Mouse (Mus musculus) heart, adult 2 months (tissue): ENCODE measurements around the gene Rer1. TPM values are rescaled to one million over a fixed set of nuclear protein-coding genes. Genes with fewer than 3 reads are reported as not detected.

ENCODE experiments used
- DNase-seq, 2 experiments: peaks; one replicate each; pipeline ENCODE4 v3.0.0; 2021
- H3K27ac ChIP-seq: fragments of 200-600 bp; 2 replicates; pipeline ENCODE4 v1.8.1; 2022
- H3K27me3 ChIP-seq: fragments of 200-500 bp; 2 replicates; pipeline ENCODE4 v1.6.1; 2012; ENCODE audit warnings: mild to moderate bottlenecking, low read length, inconsistent platforms, mixed read lengths; ENCODE audit not compliant: control insufficient read depth, insufficient read depth
- H3K36me3 ChIP-seq: fragments of 200-500 bp; 2 replicates; pipeline ENCODE4 v1.6.1; 2012; ENCODE audit warnings: low read length, inconsistent platforms; ENCODE audit not compliant: control insufficient read depth, insufficient read depth
- H3K4me1 ChIP-seq: fragments of 200-500 bp; 2 replicates; pipeline ENCODE4 v1.6.1; 2011; ENCODE audit warnings: low read length; ENCODE audit not compliant: control insufficient read depth, insufficient read depth
- H3K4me3 ChIP-seq: fragments of 200-600 bp; 2 replicates; pipeline ENCODE4 v1.8.1; 2022
- H3K79me2 ChIP-seq: fragments of 200-500 bp; replicated peaks from 2 replicates; pipeline ENCODE4 v1.6.1; 2012; ENCODE audit warnings: mild to moderate bottlenecking, inconsistent platforms, low read length, moderate library complexity, mixed read lengths; ENCODE audit not compliant: control insufficient read depth, insufficient read depth
- H3K9ac ChIP-seq: fragments of 200-500 bp; 2 replicates; pipeline ENCODE4 v1.6.1; 2012; ENCODE audit warnings: low read depth, mild to moderate bottlenecking, control low read depth, inconsistent platforms, low read length, mixed read lengths
- CTCF ChIP-seq: fragments of 200-600 bp; IDR thresholded peaks from 2 replicates; pipeline ENCODE4 v1.8.1; 2022; ENCODE audit warnings: antibody characterized with exemption, mild to moderate bottlenecking, moderate library complexity
- EP300 ChIP-seq: fragments of 200-500 bp; IDR thresholded peaks from 2 replicates; pipeline ENCODE4 v1.6.1; 2011; ENCODE audit warnings: low read depth, low read length, control low read depth; ENCODE audit not compliant: insufficient read depth
- POLR2A ChIP-seq: fragments of 200-500 bp; IDR thresholded peaks from 2 replicates; pipeline ENCODE4 v1.6.1; 2011; ENCODE audit warnings: mild to moderate bottlenecking, low read depth, low read length, control low read depth; ENCODE audit not compliant: insufficient read depth
- WGBS: fragments of 180-500 bp; shearing (Covaris S2); methylation state at CpG from one replicate; pipeline ENCODE4 v1.1.7; 2018; 5-methylcytosine and 5-hydroxymethylcytosine counted together
- intact Hi-C: fragments of 180-260 bp; cut with DNase I; formaldehyde crosslinking; loops from one replicate; pipeline ENCODE4 v1.15.1; 2025
- polyA plus RNA-seq: library from polyadenylated mRNA; depleted of rRNA; stranded (reverse); fragments of >200 nt; gene quantifications from 2 replicates; pipeline ENCODE4 v1.2.3, GENCODE M21; 2012
- total RNA-seq, 2 experiments: library from RNA; stranded (reverse); gene quantifications; 2 replicates each; pipeline ENCODE4 v1.2.3; 2021

Rer1 gene
- total and polyA plus RNA-seq, 3 experiments: 54.7 to 74.7 (median 67.6) TPM

GRCm38 (mm10) chr4:155093431-155094149 lies 7.4 kb upstream of the Rer1 start:
- Histone ChIP-seq H3K27me3 (no peaks in the 10 kb centered on the region), H3K9ac (no peak overlapping the region), H3K79me2 (no peaks in the 10 kb centered on the region), H3K27ac (no peak overlapping the region), H3K4me3 (no peak overlapping the region), H3K36me3 (no peaks in the 10 kb centered on the region), H3K4me1 (no peaks in the 10 kb centered on the region; the same call in 1 of the 2 replicates)
- no peak for TF ChIP-seq CTCF
- no peak for TF ChIP-seq EP300
- TF ChIP-seq POLR2A: no peak
- intact Hi-C loops: loop anchor here (2.0 kb wide), 1 partner anchor 35 kb away; no protein-coding TSS in a partner anchor
- WGBS: 54% methylated on average over 7 of the region's 7 CpGs
- no peak for DNase-seq

DNA sequence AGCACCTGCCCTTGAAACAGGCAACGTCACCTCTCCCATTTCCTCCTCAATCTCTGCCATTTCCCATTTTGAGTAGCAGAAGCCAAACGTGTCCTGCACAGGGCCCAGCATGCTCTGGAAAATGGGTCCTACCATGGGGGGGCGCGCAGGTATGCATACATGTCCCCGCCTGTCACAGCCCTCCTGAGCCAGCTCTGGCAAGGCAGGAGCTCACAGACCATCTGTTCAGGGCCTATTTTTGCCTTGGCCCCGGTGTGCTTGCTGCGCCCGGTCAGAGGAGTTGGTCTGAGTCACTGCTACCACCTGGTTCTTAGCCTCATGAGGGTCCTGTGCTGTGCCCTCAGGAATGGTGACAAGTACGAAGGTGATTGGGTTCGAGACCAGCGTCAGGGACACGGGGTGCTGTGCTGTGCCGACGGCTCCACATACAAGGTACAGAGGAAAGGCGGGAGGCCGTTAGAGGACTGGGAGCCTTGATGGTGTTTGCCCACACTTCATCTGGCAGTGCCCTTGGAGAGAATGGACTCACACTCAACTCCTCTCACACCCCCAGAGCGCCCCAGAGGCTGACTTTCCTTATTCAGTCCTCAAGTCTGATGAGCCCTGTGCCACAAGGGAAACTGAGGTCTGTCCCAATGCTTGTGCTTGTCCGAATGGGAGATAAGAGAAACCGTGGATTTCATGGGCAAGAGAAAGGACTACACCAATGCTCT lies 6.7 kb upstream of the Rer1 start:
- intact Hi-C loops: no loop called here
- no peak for TF ChIP-seq POLR2A
- TF ChIP-seq CTCF: no peak
- no peak for TF ChIP-seq EP300

GRCm38 (mm10) chr4:155090688-155091449 lies 4.7 kb upstream of the Rer1 start:
- WGBS: 89% methylated on average over 13 of the region's 13 CpGs
- H3K27ac ChIP-seq: no peak overlapping the region

More for the DNA sequence above, 6.7 kb upstream of the Rer1 start:
- Histone ChIP-seq H3K27ac (no peak overlapping the region), H3K4me1 (no peaks in the 10 kb centered on the region; the same call in 1 of the 2 replicates), H3K79me2 (no peaks in the 10 kb centered on the region), H3K4me3 (no peak overlapping the region), H3K36me3 (no peaks in the 10 kb centered on the region), H3K9ac (no peak overlapping the region), H3K27me3 (no peaks in the 10 kb centered on the region)
- DNase-seq: no peak
- WGBS: 91% methylated on average over 19 of the region's 19 CpGs

DNA sequence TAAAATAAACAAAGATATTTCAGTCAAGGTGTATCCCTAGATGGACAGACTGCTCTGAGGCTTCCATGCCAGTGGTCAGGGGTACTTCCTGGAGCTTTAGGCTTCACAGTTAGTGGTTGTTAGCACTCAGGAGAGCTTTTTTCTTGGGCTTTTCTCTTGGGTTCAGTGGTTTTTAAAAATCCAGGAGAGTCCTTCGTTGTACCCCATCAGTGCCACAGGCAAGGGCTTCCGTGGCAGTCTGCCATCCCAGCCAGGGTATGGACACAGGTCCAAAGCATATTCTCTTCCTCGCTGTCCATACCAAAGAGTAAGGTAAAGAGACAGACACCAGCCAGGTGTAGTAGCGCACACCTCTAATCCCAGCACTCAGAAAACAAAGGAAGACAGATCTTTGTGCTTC lies 4.0 kb upstream of the Rer1 start:
- Histone ChIP-seq H3K36me3 (no peaks in the 10 kb centered on the region), H3K4me1 (peaks cover 5% of the 10 kb centered on the region), H3K79me2 (peaks cover 3% of the 10 kb centered on the region), H3K27ac (no peak overlapping the region), H3K4me3 (no peak overlapping the region), H3K9ac (no peak overlapping the region), H3K27me3 (no peaks in the 10 kb centered on the region)
- DNase-seq: no peak
- no peak for TF ChIP-seq POLR2A
- no peak for TF ChIP-seq EP300
- no peak for TF ChIP-seq CTCF
- intact Hi-C loops: no loop called here
- 89% methylated on average over 4 of the region's 4 CpGs for WGBS

More at GRCm38 (mm10) chr4:155090688-155091449, 4.7 kb upstream of the Rer1 start:
- TF ChIP-seq CTCF (no peak), POLR2A (no peak), EP300 (no peak)
- no peaks in the 10 kb centered on the region for H3K27me3 ChIP-seq
- no peak for DNase-seq
- no peaks in the 10 kb centered on the region for H3K79me2 ChIP-seq
- H3K36me3 ChIP-seq: no peaks in the 10 kb centered on the region
- H3K9ac ChIP-seq: no peak overlapping the region
- no peak overlapping the region for H3K4me3 ChIP-seq
- H3K4me1 ChIP-seq: peaks cover 4% of the 10 kb centered on the region
- intact Hi-C loops: no loop called here

GRCm38 (mm10) chr4:155089241-155089640 lies 3.1 kb upstream of the Rer1 start:
- no peak overlapping the region for H3K9ac ChIP-seq
- no peaks in the 10 kb centered on the region for H3K27me3 ChIP-seq
- intact Hi-C loops: no loop called here
- 93% methylated on average over 5 of the region's 5 CpGs for WGBS
- H3K79me2 ChIP-seq: peaks cover 8% of the 10 kb centered on the region
- no peaks in the 10 kb centered on the region for H3K36me3 ChIP-seq
- TF ChIP-seq EP300 (no peak), POLR2A (no peak), CTCF (no peak)
- H3K4me3 ChIP-seq: no peak overlapping the region
- no peak overlapping the region for H3K27ac ChIP-seq
- peaks cover 10% of the 10 kb centered on the region for H3K4me1 ChIP-seq
- DNase-seq: no peak
